Mouse (Mus musculus) E14TG2a.4 (cell line): Measurements from ENCODE around the gene Msh5.

ENCODE experiments used
- CTCF ChIP-seq: conservative IDR thresholded peaks from 2 replicates; pipeline ENCODE4 v1.5.1; 2014; ENCODE audit warnings: low read length
- POU5F1 ChIP-seq: IDR thresholded peaks from 2 replicates; pipeline ENCODE4 v1.6.1; 2014; ENCODE audit warnings: low read length, borderline replicate concordance

DNA sequence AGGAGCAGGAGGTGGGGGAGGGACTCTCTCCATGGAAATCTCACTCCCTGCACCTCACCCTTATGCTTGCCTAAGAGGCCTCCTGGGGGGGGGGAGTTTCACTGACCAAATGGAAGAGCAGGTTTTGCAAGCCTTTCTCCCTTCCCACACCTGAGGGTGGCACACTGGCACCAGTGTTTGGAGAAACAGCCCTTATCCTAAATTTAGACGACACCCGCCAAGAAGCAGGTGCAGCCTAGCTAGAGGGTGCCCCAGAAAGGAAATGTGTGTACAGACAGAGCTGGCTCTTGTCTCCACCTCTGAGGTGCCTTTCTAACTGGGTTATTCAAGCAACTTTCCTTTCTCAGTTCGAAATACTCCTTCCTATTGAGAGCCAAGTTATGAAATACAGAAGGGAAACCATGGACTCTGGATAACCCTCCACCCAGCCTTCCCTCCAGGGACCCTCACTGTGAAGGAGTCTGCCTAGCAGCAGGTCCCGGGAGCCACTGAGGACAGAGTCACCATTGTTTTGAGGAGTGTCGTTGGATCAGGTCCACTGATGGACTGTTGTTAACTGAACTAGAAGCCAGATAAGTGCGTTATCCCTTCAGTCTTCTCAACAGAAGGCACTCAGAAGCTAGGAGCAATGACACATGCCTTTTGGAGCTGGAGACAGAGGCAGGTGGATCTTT lies 24.1 kb upstream of the Msh5 start:
- TF ChIP-seq CTCF (no peak), POU5F1 (no peak)
